Mouse (Mus musculus): ENCODE measurements around the gene Pid1.
"Not testable (repeated sequence)": the region's sequence is repeated elsewhere in the genome, so short reads cannot be mapped to it uniquely, and the experiment has no call there.

- TF ChIP-seq EP300, CTCF (IDR thresholded peaks at IDR 0.05; ENCODE audit: low read depth): not testable (repeated sequence)
Observed at GRCm38 (mm10) chr1:84332797-84333196, 31.2 kb downstream of the Pid1 start.

Data from liver, postnatal 0 days (tissue).